Mouse (Mus musculus): Measurements from ENCODE around the gene Arnt.
A peak's percentile ranks its signal among the peaks of the same experiment; 100 is the strongest.

DNA sequence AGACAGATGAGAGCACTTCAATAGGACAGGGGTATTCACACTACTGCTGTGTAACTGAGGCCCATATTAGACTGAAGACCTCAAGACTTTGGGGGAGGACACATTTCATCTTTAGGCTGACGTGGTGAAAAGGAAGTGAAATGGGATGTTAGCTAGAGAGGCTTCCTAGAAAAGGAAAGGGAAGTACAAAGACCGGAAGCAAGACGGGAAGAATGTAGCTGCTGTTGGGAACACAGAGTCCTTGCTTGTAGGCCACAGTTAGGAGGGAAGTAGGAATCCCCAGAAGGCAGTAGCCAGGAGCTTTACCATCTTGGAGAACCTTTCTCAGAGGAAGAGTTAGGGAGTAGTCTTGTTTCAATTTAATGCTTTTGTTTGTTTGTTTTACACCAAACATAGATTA lies 23.6 kb downstream of the Arnt start:
- TF ChIP-seq EP300 (IDR thresholded peaks at IDR 0.05) (peak; percentile 93), CTCF (IDR thresholded peaks at IDR 0.05) (no peak)
